Mouse (Mus musculus) thymus, adult 2 months (tissue): ENCODE data around the gene Mterf1b.

Experiments
- CTCF ChIP-seq: fragments of 200-500 bp; IDR thresholded peaks from 2 replicates; pipeline ENCODE4 v1.5.1; 2012; ENCODE audit warnings: mild to moderate bottlenecking, control low read depth, low read length, moderate library complexity, borderline replicate concordance; ENCODE audit not compliant: control insufficient read depth, poor library complexity, insufficient read depth; ENCODE audit errors: extremely low read depth
- POLR2A ChIP-seq: fragments of 200-500 bp; IDR thresholded peaks from 2 replicates; pipeline ENCODE4 v1.6.1; 2012; ENCODE audit warnings: mild to moderate bottlenecking, low read length, control low read depth, moderate library complexity; ENCODE audit not compliant: control insufficient read depth, poor library complexity, insufficient read depth; ENCODE audit errors: extremely low read depth

DNA sequence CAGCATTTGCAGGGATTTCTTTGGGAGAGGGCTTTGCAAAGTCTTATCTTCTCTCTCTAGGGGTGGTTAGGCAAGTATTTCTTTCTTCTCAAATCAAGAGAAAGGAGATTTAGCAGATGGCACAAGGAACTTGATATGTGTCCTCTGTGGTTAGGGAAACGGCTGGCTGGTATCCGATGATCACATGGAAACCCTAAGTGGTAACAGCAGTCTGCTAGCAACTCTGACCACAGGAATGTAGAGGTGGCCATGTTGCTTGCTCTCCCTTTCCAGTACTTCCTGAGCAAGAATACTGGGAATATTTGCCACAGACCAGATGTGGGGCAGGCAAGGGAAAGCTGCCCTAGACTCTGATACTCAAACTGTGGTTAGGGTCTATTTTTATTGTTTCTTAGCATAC, 53.9 kb downstream of the Mterf1b start:
- no peak for TF ChIP-seq CTCF
- TF ChIP-seq POLR2A: no peak
